ENCODE assay signal across 10 mouse cellular contexts in genomic region chr1:157036779-157037178, GRCm38 (mm10).
DNase-seq lines count a peak whose midpoint lies in the region; ATAC-seq and TF ChIP-seq lines count a peak whose summit lies in the region.
"Had no signal": no experiment of that assay in that cellular context is flagged by ENCODE, and none has a peak within 500 bp of the region (broad histone marks: within the 10 kb centered on the region; RNA-seq: fewer than 3 reads in every experiment).

No protein-coding gene starts in this region.

- no peaks in the 10 kb centered on the region for H3K9me3 ChIP-seq in hindbrain, embryonic 10.5 days
- no peaks in the 10 kb centered on the region for H3K9me3 ChIP-seq in hindbrain, embryonic 16.5 days (ENCODE audit: control insufficient read depth, low read length)
- no peaks in the 10 kb centered on the region for H3K9me3 ChIP-seq in hindbrain, embryonic 13.5 days
- H3K9me3 ChIP-seq in stomach, postnatal 0 days (ENCODE audit: control insufficient read depth, low read length) = no peaks in the 10 kb centered on the region
- 0 out of 2 replicates have a peak, but pooled peaks cover 2% of the 10 kb centered on the region for H3K9me3 ChIP-seq in liver, postnatal 0 days (ENCODE audit: low read length)

- TF ChIP-seq CTCF in stomach, postnatal 0 days (IDR thresholded peaks at IDR 0.05; ENCODE audit: low read depth) = no peak
- TF ChIP-seq CTCF in liver, postnatal 0 days (IDR thresholded peaks at IDR 0.05; ENCODE audit: low read depth) = no peak

- H3K4me3 ChIP-seq in hindbrain, embryonic 10.5 days = no peak overlapping the region
- no peak overlapping the region for H3K4me3 ChIP-seq in hindbrain, embryonic 16.5 days (ENCODE audit: low read length)
- H3K4me3 ChIP-seq in hindbrain, embryonic 13.5 days = no peak overlapping the region
- H3K4me3 ChIP-seq in stomach, postnatal 0 days (ENCODE audit: low read depth, low read length) = no peak overlapping the region
- H3K4me3 ChIP-seq in liver, postnatal 0 days (ENCODE audit: low read depth, low read length) = no peak overlapping the region

- peak overlapping the region; percentile 8; the same call in 1 of the 2 replicates for H3K27ac ChIP-seq in hindbrain, embryonic 10.5 days
- no peak overlapping the region for H3K27ac ChIP-seq in hindbrain, embryonic 16.5 days (ENCODE audit: low read depth, low read length)
- H3K27ac ChIP-seq in hindbrain, embryonic 13.5 days = peak overlapping the region; percentile 52
- H3K27ac ChIP-seq in stomach, postnatal 0 days (replicated peaks) = no peak overlapping the region
- H3K27ac ChIP-seq in liver, postnatal 0 days (ENCODE audit: low read depth) = no peak overlapping the region
- H3K27ac ChIP-seq: macrophage had no signal

- peaks cover 43% of the 10 kb centered on the region for H3K4me1 ChIP-seq in hindbrain, embryonic 10.5 days (replicated peaks)
- peaks cover 10% of the 10 kb centered on the region for H3K4me1 ChIP-seq in hindbrain, embryonic 16.5 days (ENCODE audit: control insufficient read depth, insufficient read depth, low read depth, low read length)
- H3K4me1 ChIP-seq in hindbrain, embryonic 13.5 days (replicated peaks) = peaks cover 48% of the 10 kb centered on the region
- H3K4me1 ChIP-seq in stomach, postnatal 0 days (replicated peaks; ENCODE audit: control insufficient read depth, insufficient read depth) = no peaks in the 10 kb centered on the region
- peaks cover 23% of the 10 kb centered on the region for H3K4me1 ChIP-seq in liver, postnatal 0 days (ENCODE audit: insufficient read depth)

- no peaks in the 10 kb centered on the region for H3K27me3 ChIP-seq in hindbrain, embryonic 10.5 days (ENCODE audit: insufficient read depth, poor library complexity, severe bottlenecking)
- no peaks in the 10 kb centered on the region for H3K27me3 ChIP-seq in hindbrain, embryonic 16.5 days (replicated peaks; ENCODE audit: control insufficient read depth, insufficient read depth, low read length)
- no peaks in the 10 kb centered on the region for H3K27me3 ChIP-seq in hindbrain, embryonic 13.5 days
- H3K27me3 ChIP-seq in stomach, postnatal 0 days (ENCODE audit: control insufficient read depth, insufficient read depth, low read length) = no peaks in the 10 kb centered on the region
- H3K27me3 ChIP-seq in liver, postnatal 0 days (ENCODE audit: insufficient read depth, low read length) = no peaks in the 10 kb centered on the region

- TF ChIP-seq EP300 in stomach, postnatal 0 days (optimal IDR thresholded peaks at IDR 0.05) = no peak
- TF ChIP-seq EP300 in liver, postnatal 0 days (IDR thresholded peaks at IDR 0.05; ENCODE audit: low read depth) = no peak

- WGBS in hindbrain, embryonic 10.5 days = 55% methylated on average over 4 of the region's 4 CpGs
- WGBS in hindbrain, embryonic 16.5 days = 18% methylated on average over 4 of the region's 4 CpGs
- 16% methylated on average over 4 of the region's 4 CpGs for WGBS in hindbrain, embryonic 13.5 days
- WGBS in stomach, postnatal 0 days = 35% methylated on average over 4 of the region's 4 CpGs
- WGBS in liver, postnatal 0 days (ENCODE audit: insufficient replicate concordance) = 67% methylated on average over 4 of the region's 4 CpGs

- no peak for DNase-seq in hindbrain, embryonic 10.5 days (ENCODE audit: low spot score)
- DNase-seq in thymus, postnatal 0 days (ENCODE audit: low spot score) = peak; percentile 34
- DNase-seq in thymus, postnatal 36 days = no peak
- DNase-seq in stomach, postnatal 0 days (ENCODE audit: low spot score) = peak; percentile 10
- no peak for DNase-seq in urinary bladder, adult 2 months (ENCODE audit: low spot score)
- no peak for DNase-seq in liver, postnatal 0 days

- H3K4me2 ChIP-seq in hindbrain, embryonic 16.5 days (ENCODE audit: low read length) = no peak overlapping the region
- no peak overlapping the region for H3K4me2 ChIP-seq in hindbrain, embryonic 13.5 days
- H3K4me2 ChIP-seq in stomach, postnatal 0 days (replicated peaks; ENCODE audit: low read depth) = no peak overlapping the region
- no peak overlapping the region for H3K4me2 ChIP-seq in liver, postnatal 0 days (ENCODE audit: low read depth, low read length)

- no peaks in the 10 kb centered on the region for H3K36me3 ChIP-seq in hindbrain, embryonic 10.5 days
- no peaks in the 10 kb centered on the region for H3K36me3 ChIP-seq in hindbrain, embryonic 16.5 days (ENCODE audit: control insufficient read depth, insufficient read depth, low read length)
- H3K36me3 ChIP-seq in hindbrain, embryonic 13.5 days = no peaks in the 10 kb centered on the region
- no peaks in the 10 kb centered on the region for H3K36me3 ChIP-seq in stomach, postnatal 0 days (ENCODE audit: control insufficient read depth, insufficient read depth, low read length)
- no peaks in the 10 kb centered on the region for H3K36me3 ChIP-seq in liver, postnatal 0 days (replicated peaks; ENCODE audit: insufficient read depth, low read length)

- no peak overlapping the region for H3K9ac ChIP-seq in hindbrain, embryonic 16.5 days (ENCODE audit: low read depth, low read length)
- no peak overlapping the region for H3K9ac ChIP-seq in hindbrain, embryonic 13.5 days
- H3K9ac ChIP-seq in stomach, postnatal 0 days (ENCODE audit: low read length) = no peak overlapping the region
- H3K9ac ChIP-seq in liver, postnatal 0 days (replicated peaks) = no peak overlapping the region

- ATAC-seq in hindbrain, embryonic 16.5 days = no peak; the same call in 1 of the 2 replicates
- ATAC-seq in hindbrain, embryonic 13.5 days (ENCODE audit: low FRiP score) = peak; percentile 37; the same call in 1 of the 2 replicates
- no peak for ATAC-seq in stomach, postnatal 0 days (ENCODE audit: low FRiP score, low TSS enrichment)
- ATAC-seq in liver, postnatal 0 days = no peak
- ATAC-seq: intestine, postnatal 0 days had no signal

Comparison
In these comparisons a context has a peak if more than half of its experiments do, and no peak if none do; other contexts are left out.
1. DNase-seq: peak in thymus, postnatal 0 days (single experiment) and stomach, postnatal 0 days (single experiment); none in hindbrain, embryonic 10.5 days (single experiment), thymus, postnatal 36 days (0 of 2), urinary bladder, adult 2 months (single experiment) and liver, postnatal 0 days (single experiment).
2. H3K27ac ChIP-seq: peak in hindbrain, embryonic 10.5 days (single experiment) and hindbrain, embryonic 13.5 days (single experiment); none in hindbrain, embryonic 16.5 days (single experiment), stomach, postnatal 0 days (single experiment) and liver, postnatal 0 days (single experiment).